Mouse (Mus musculus) myocyte (in vitro differentiated cells): Measurements from ENCODE around the gene Catsper1. TPM values are rescaled to one million over a fixed set of nuclear protein-coding genes. Genes with fewer than 3 reads are reported as not detected.

Experiments
- H3K27me3 ChIP-seq: one replicate; pipeline ENCODE4 v1.6.1; 2011; ENCODE audit not compliant: control insufficient read depth, insufficient read depth, insufficient read length
- H3K36me3 ChIP-seq: one replicate; pipeline ENCODE4 v1.6.1; 2011; ENCODE audit not compliant: control insufficient read depth, insufficient read depth
- H3K4me2 ChIP-seq: one replicate; pipeline ENCODE4 v1.6.1; 2011; ENCODE audit warnings: low read depth, control low read depth
- H3K4me3 ChIP-seq: one replicate; pipeline ENCODE4 v1.5.1; 2011; ENCODE audit warnings: mild to moderate bottlenecking, control low read depth, moderate library complexity
- H3K79me2 ChIP-seq: one replicate; pipeline ENCODE4 v1.6.1; 2011; ENCODE audit not compliant: control insufficient read depth, insufficient read depth
- H3ac ChIP-seq: one replicate; pipeline ENCODE4 v1.6.1; 2011; ENCODE audit not compliant: control insufficient read depth, insufficient read length
- CEBPB ChIP-seq: IDR thresholded peaks from 2 replicates; pipeline ENCODE4 v1.6.1; 2011; ENCODE audit warnings: mild to moderate bottlenecking, moderate library complexity; ENCODE audit not compliant: poor library complexity, insufficient read depth, severe bottlenecking
- E2F4 ChIP-seq: IDR thresholded peaks from one replicate; pipeline ENCODE4 v1.6.1; 2011; ENCODE audit warnings: mild to moderate bottlenecking, control low read depth, moderate library complexity; ENCODE audit not compliant: insufficient read depth
- MAX ChIP-seq: IDR thresholded peaks from one replicate; pipeline ENCODE4 v1.6.1; 2011; ENCODE audit warnings: low read depth, mild to moderate bottlenecking, control low read depth
- MYOD1 ChIP-seq, 3 experiments: IDR thresholded peaks; one replicate each; pipeline ENCODE4 v1.6.1; 2011; ENCODE audit warnings: control low read depth in 2 of 3, low read depth in 2 of 3, mild to moderate bottlenecking in 2 of 3, moderate library complexity in 1 of 3; ENCODE audit not compliant: insufficient read length in 2 of 3, control insufficient read depth in 1 of 3
- MYOG ChIP-seq, 3 experiments: IDR thresholded peaks; one replicate each; pipeline ENCODE4 v1.6.1; 2011; ENCODE audit warnings: control low read depth in 2 of 3, low read depth in 2 of 3, mild to moderate bottlenecking in 2 of 3; ENCODE audit not compliant: insufficient read length in 2 of 3, control insufficient read depth in 1 of 3, insufficient read depth in 1 of 3
- POLR2A ChIP-seq: IDR thresholded peaks from one replicate; pipeline ENCODE4 v1.6.1; 2011; ENCODE audit warnings: low read depth, mild to moderate bottlenecking, control low read depth, moderate library complexity; ENCODE audit not compliant: insufficient read length
- POLR2AphosphoS2 ChIP-seq: IDR thresholded peaks from one replicate; pipeline ENCODE4 v1.6.1; 2011; ENCODE audit warnings: low read depth, control low read depth; ENCODE audit not compliant: insufficient read length
- REST ChIP-seq: IDR thresholded peaks from one replicate; pipeline ENCODE4 v1.6.1; 2011; ENCODE audit warnings: mild to moderate bottlenecking, control low read depth, moderate library complexity; ENCODE audit not compliant: insufficient read depth, insufficient read length
- SRF ChIP-seq: IDR thresholded peaks from one replicate; pipeline ENCODE4 v1.6.1; 2011; ENCODE audit warnings: low read depth; ENCODE audit not compliant: control insufficient read depth, insufficient read length
- TCF12 ChIP-seq: IDR thresholded peaks from one replicate; pipeline ENCODE4 v1.6.1; 2011; ENCODE audit warnings: mild to moderate bottlenecking, control low read depth; ENCODE audit not compliant: poor library complexity, insufficient read depth, severe bottlenecking
- TCF3 ChIP-seq: IDR thresholded peaks from one replicate; pipeline ENCODE4 v1.6.1; 2011; ENCODE audit warnings: low read depth, control low read depth; ENCODE audit not compliant: insufficient read length
- USF1 ChIP-seq: IDR thresholded peaks from one replicate; pipeline ENCODE4 v1.6.1; 2011; ENCODE audit warnings: low read depth, mild to moderate bottlenecking, control low read depth, moderate library complexity
- polyA plus RNA-seq: library from polyadenylated mRNA; unstranded; fragments of >200 nt; fragmentation: generic; extraction: Trizol; gene quantifications from one replicate; pipeline ENCODE4 v1.2.1, GENCODE M21; 2012; ENCODE audit warnings: missing spikeins

Catsper1 gene
- polyA plus RNA-seq = not detected

DNA sequence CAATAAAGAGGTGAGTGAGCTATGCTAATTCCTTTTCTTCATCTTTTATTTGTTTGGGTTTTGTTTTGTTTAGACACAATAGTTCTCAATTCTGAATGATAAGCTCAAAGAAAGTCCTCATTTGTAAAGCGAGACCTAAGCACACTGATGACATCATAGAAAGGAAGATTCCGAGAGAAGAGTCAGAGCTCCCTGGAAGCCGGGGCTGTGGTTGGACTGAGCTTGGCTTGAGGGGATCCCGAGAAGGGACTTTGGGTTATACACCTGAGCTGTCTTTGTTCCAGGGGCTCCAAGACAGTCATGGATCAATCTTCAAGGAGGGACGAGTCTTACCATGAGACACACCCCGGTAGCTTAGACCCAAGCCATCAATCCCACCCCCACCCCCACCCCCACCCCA lies at the start of gene Catsper1:
Catsper1 (plus strand) TSS at position 301 of the 400 bp plus-strand sequence.
- Histone ChIP-seq H3ac (no peak within 1 kb of the TSS), H3K36me3 (no peaks in the 10 kb centered on the region), H3K4me2 (no peak within 1 kb of the TSS), H3K79me2 (no peaks in the 10 kb centered on the region), H3K4me3 (no peak within 1 kb of the TSS), H3K27me3 (no peaks in the 10 kb centered on the region)
- TF ChIP-seq POLR2A (no peak), MAX (no peak), E2F4 (no peak), MYOD1 (IDR thresholded peaks at IDR 0.05; ENCODE audit: control insufficient read depth in 1 of 3, insufficient read length in 2 of 3, low read depth in 2 of 3) (no peak), SRF (no peak), TCF3 (no peak), POLR2AphosphoS2 (no peak), USF1 (no peak), TCF12 (no peak), CEBPB (no peak), REST (no peak), MYOG (IDR thresholded peaks at IDR 0.05; ENCODE audit: control insufficient read depth in 1 of 3, insufficient read depth in 1 of 3, insufficient read length in 2 of 3, low read depth in 2 of 3) (no peak)

- H3K4me2 ChIP-seq = peak within 1 kb of the TSS; percentile 92
- H3ac ChIP-seq = peak within 1 kb of the TSS; percentile 30
- peak within 1 kb of the TSS; percentile 84 for H3K4me3 ChIP-seq
- H3K27me3 ChIP-seq = no peaks in the 10 kb centered on the region
- peaks cover 23% of the 10 kb centered on the region for H3K79me2 ChIP-seq
- TF ChIP-seq MAX (no peak), MYOG (IDR thresholded peaks at IDR 0.05; ENCODE audit: control insufficient read depth in 1 of 3, insufficient read depth in 1 of 3, insufficient read length in 2 of 3, low read depth in 2 of 3) (no peak), POLR2AphosphoS2 (peak; percentile 59), POLR2A (peak; percentile 48), E2F4 (peak; percentile 5), TCF3 (no peak), USF1 (no peak), SRF (peak; percentile 99), CEBPB (peak; percentile 98), REST (no peak)
- peaks cover 39% of the 10 kb centered on the region for H3K36me3 ChIP-seq
These were observed 40.4 kb upstream of the Catsper1 start, which contains the start of gene Sf3b2 for GRCm38 (mm10) chr19:5294972-5295735. TSS of gene Sf3b2 (minus strand) at chr19:5295455.

- H3K4me2 ChIP-seq = peak overlapping the region; percentile 86
- peaks cover 33% of the 10 kb centered on the region for H3K36me3 ChIP-seq
- H3K27me3 ChIP-seq = no peaks in the 10 kb centered on the region
- H3ac ChIP-seq = peak overlapping the region; percentile 30
- H3K79me2 ChIP-seq = peaks cover 23% of the 10 kb centered on the region
- no peak for TF ChIP-seq MYOD1 (IDR thresholded peaks at IDR 0.05; ENCODE audit: control insufficient read depth in 1 of 3, insufficient read length in 2 of 3, low read depth in 2 of 3)
- TF ChIP-seq USF1 = no peak
- no peak for TF ChIP-seq POLR2A
- TF ChIP-seq E2F4 = no peak
- peak overlapping the region; percentile 84 for H3K4me3 ChIP-seq
These were observed 39.8 kb upstream of the Catsper1 start for GRCm38 (mm10) chr19:5295736-5296075.

DNA sequence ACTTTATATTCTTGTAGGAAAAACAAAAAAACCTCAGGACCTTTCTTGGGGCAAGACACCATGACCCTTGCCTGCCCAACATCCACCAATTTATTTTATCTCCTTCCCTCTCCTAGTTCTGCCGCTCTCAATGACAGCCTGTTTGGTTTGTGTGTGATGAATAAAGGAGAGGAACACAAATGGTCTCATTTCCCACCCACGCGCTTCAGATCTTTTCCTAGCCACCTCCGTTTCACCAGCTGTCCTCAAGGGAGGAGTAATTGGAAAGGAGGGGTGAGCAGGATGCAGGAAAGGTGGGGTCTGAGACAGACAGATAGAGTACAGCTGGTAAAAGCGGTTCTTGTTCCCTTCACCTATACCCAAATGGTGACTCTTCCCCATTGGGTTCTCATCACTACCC lies 38.9 kb upstream of the Catsper1 start:
- Histone ChIP-seq H3K4me2 (peak overlapping the region; percentile 86), H3ac (no peak overlapping the region), H3K4me3 (peak overlapping the region; percentile 84), H3K36me3 (peaks cover 24% of the 10 kb centered on the region), H3K27me3 (no peaks in the 10 kb centered on the region), H3K79me2 (peaks cover 23% of the 10 kb centered on the region)
- no peak for TF ChIP-seq USF1
- peak in 1 of 3 experiments; percentile 12 for TF ChIP-seq MYOD1 (IDR thresholded peaks at IDR 0.05; ENCODE audit: control insufficient read depth in 1 of 3, insufficient read length in 2 of 3, low read depth in 2 of 3)
- no peak for TF ChIP-seq POLR2AphosphoS2

- Histone ChIP-seq H3ac (no peak within 1 kb of the TSS), H3K4me2 (no peak within 1 kb of the TSS), H3K36me3 (peaks cover 9% of the 10 kb centered on the region), H3K4me3 (no peak within 1 kb of the TSS), H3K27me3 (no peaks in the 10 kb centered on the region), H3K79me2 (peaks cover 19% of the 10 kb centered on the region)
- no peak for TF ChIP-seq POLR2A
- TF ChIP-seq REST = no peak
- TF ChIP-seq USF1 = no peak
- TF ChIP-seq MYOG (IDR thresholded peaks at IDR 0.05; ENCODE audit: control insufficient read depth in 1 of 3, insufficient read depth in 1 of 3, insufficient read length in 2 of 3, low read depth in 2 of 3) = no peak
- TF ChIP-seq E2F4 = no peak
- no peak for TF ChIP-seq POLR2AphosphoS2
- no peak for TF ChIP-seq MYOD1 (IDR thresholded peaks at IDR 0.05; ENCODE audit: control insufficient read depth in 1 of 3, insufficient read length in 2 of 3, low read depth in 2 of 3)
- no peak for TF ChIP-seq SRF
- no peak for TF ChIP-seq TCF3
- TF ChIP-seq MAX = no peak
- TF ChIP-seq CEBPB = no peak
- TF ChIP-seq TCF12 = no peak
These were observed 37.4 kb upstream of the Catsper1 start, which contains the start of gene Gal3st3 for GRCm38 (mm10) chr19:5297903-5298800. TSS of gene Gal3st3 (plus strand) at chr19:5298331.
